Mouse (Mus musculus): ENCODE measurements around the gene Lcp1.
"Not testable (repeated sequence)": the region's sequence is repeated elsewhere in the genome, so short reads cannot be mapped to it uniquely, and the experiment has no call there.

The Lcp1 gene

GRCm38 (mm10) chr14:75130501-75131318, at the start of gene Lcp1, which contains the start of gene Lrrc63:
Gene Lcp1, plus strand, starts transcription at chr14:75131101.
Gene Lrrc63, minus strand, starts transcription at chr14:75130881.
- DNase-seq = peak; percentile 46

GRCm38 (mm10) chr14:75102956-75103355, 27.9 kb upstream of the Lcp1 start:
- no peak for DNase-seq

GRCm38 (mm10) chr14:75121658-75122057, 9.2 kb upstream of the Lcp1 start:
- no peak for DNase-seq

- DNase-seq = no peak
These were observed 529 bp downstream of the Lcp1 start for GRCm38 (mm10) chr14:75131324-75131935.

- DNase-seq = no peak
These were observed 5.4 kb downstream of the Lcp1 start for GRCm38 (mm10) chr14:75136119-75136966.

GRCm38 (mm10) chr14:75138503-75138902, 7.6 kb downstream of the Lcp1 start:
- DNase-seq = no peak

- DNase-seq = no peak
These were observed 8.3 kb downstream of the Lcp1 start for GRCm38 (mm10) chr14:75139225-75139624.

GRCm38 (mm10) chr14:75147706-75148105, 16.8 kb downstream of the Lcp1 start:
- not testable (repeated sequence) for DNase-seq

GRCm38 (mm10) chr14:75148229-75148628, 17.3 kb downstream of the Lcp1 start:
- peak; percentile 5 for DNase-seq

- DNase-seq = no peak
These were observed 19.8 kb downstream of the Lcp1 start for GRCm38 (mm10) chr14:75150653-75151052.

GRCm38 (mm10) chr14:75151146-75151545, 20.2 kb downstream of the Lcp1 start:
- DNase-seq = no peak

GRCm38 (mm10) chr14:75154481-75154880, 23.6 kb downstream of the Lcp1 start:
- DNase-seq = no peak

- DNase-seq = no peak
These were observed 28.5 kb downstream of the Lcp1 start for GRCm38 (mm10) chr14:75159375-75159774.

GRCm38 (mm10) chr14:75163866-75164265, 33.0 kb downstream of the Lcp1 start:
- DNase-seq = no peak

- DNase-seq = no peak
These were observed 33.4 kb downstream of the Lcp1 start for GRCm38 (mm10) chr14:75164345-75164744.

- no peak for DNase-seq
These were observed 34.8 kb downstream of the Lcp1 start for GRCm38 (mm10) chr14:75165574-75166131.

- no peak for DNase-seq
These were observed 37.6 kb downstream of the Lcp1 start for GRCm38 (mm10) chr14:75168501-75168900.

GRCm38 (mm10) chr14:75170546-75170945, 39.6 kb downstream of the Lcp1 start:
- no peak for DNase-seq

GRCm38 (mm10) chr14:75174296-75174695, 43.4 kb downstream of the Lcp1 start:
- no peak for DNase-seq

- DNase-seq = no peak
These were observed 44.0 kb downstream of the Lcp1 start for GRCm38 (mm10) chr14:75174731-75175555.

GRCm38 (mm10) chr14:75175781-75176180, 44.9 kb downstream of the Lcp1 start:
- DNase-seq = no peak

- no peak for DNase-seq
These were observed 45.6 kb downstream of the Lcp1 start for GRCm38 (mm10) chr14:75176425-75177045.

Data from right cerebral cortex, adult 18-20 months (tissue).